Mouse (Mus musculus): ENCODE measurements at regions not wholly inside any gene's neighbourhood (a gene's known extent, or its start where the extent isn't known, plus 50 kb on each side); places are given as distances from the start of the nearest gene placed in this dataset.
"Not testable (repeated sequence)": the region's sequence is repeated elsewhere in the genome, so short reads cannot be mapped to it uniquely, and the experiment has no call there.

- H3K4me2 ChIP-seq: no peak overlapping the region
- ATAC-seq (replicated peaks; ENCODE audit: insufficient number of reproducible peaks, insufficient read depth, low FRiP score, low read depth): no peak
- no peaks in the 10 kb centered on the region for H3K27me3 ChIP-seq
- H3K4me3 ChIP-seq: no peak overlapping the region
- 70% methylated on average over 2 of the region's 2 CpGs for WGBS
- H3K27ac ChIP-seq: no peak overlapping the region
- no peaks in the 10 kb centered on the region for H3K4me1 ChIP-seq (replicated peaks)
- no peak overlapping the region for H3K9ac ChIP-seq
- no peaks in the 10 kb centered on the region for H3K36me3 ChIP-seq
- H3K9me3 ChIP-seq (replicated peaks): peaks cover 8% of the 10 kb centered on the region
Measured at GRCm38 (mm10) chr17:3006662-3007061, 108.1 kb upstream of the Scaf8 start.

GRCm38 (mm10) chr17:3007234-3007633 lies 107.5 kb upstream of the Scaf8 start:
- no peaks in the 10 kb centered on the region for H3K27me3 ChIP-seq
- H3K4me3 ChIP-seq: no peak overlapping the region
- H3K36me3 ChIP-seq: no peaks in the 10 kb centered on the region
- H3K4me2 ChIP-seq: no peak overlapping the region
- WGBS: 52% methylated on average over 2 of the region's 2 CpGs
- peaks cover 8% of the 10 kb centered on the region for H3K9me3 ChIP-seq (replicated peaks)
- peak; percentile 24 for ATAC-seq (replicated peaks; ENCODE audit: insufficient number of reproducible peaks, insufficient read depth, low FRiP score, low read depth)
- H3K4me1 ChIP-seq (replicated peaks): no peaks in the 10 kb centered on the region
- no peak overlapping the region for H3K9ac ChIP-seq
- H3K27ac ChIP-seq: no peak overlapping the region

- Histone ChIP-seq H3K36me3 (no peaks in the 10 kb centered on the region), H3K27me3 (no peaks in the 10 kb centered on the region), H3K9me3 (replicated peaks) (peaks cover 9% of the 10 kb centered on the region), H3K9ac (no peak overlapping the region), H3K27ac (no peak overlapping the region), H3K4me1 (replicated peaks) (no peaks in the 10 kb centered on the region), H3K4me2 (no peak overlapping the region), H3K4me3 (no peak overlapping the region)
- WGBS: 40% methylated on average over 2 of the region's 2 CpGs
- ATAC-seq (replicated peaks; ENCODE audit: insufficient number of reproducible peaks, insufficient read depth, low FRiP score, low read depth): no peak; the same call in 1 of the 2 replicates
Measured at GRCm38 (mm10) chr17:3009939-3010338, 104.8 kb upstream of the Scaf8 start.

- WGBS: 28% methylated on average over 1 of the region's 1 CpGs
- H3K9me3 ChIP-seq (replicated peaks): peaks cover 13% of the 10 kb centered on the region
- H3K9ac ChIP-seq: no peak overlapping the region
- no peaks in the 10 kb centered on the region for H3K36me3 ChIP-seq
- no peak overlapping the region for H3K4me2 ChIP-seq
- no peak for ATAC-seq (replicated peaks; ENCODE audit: insufficient number of reproducible peaks, insufficient read depth, low FRiP score, low read depth)
- H3K4me1 ChIP-seq (replicated peaks): no peaks in the 10 kb centered on the region
- H3K4me3 ChIP-seq: no peak overlapping the region
- H3K27ac ChIP-seq: no peak overlapping the region
- H3K27me3 ChIP-seq: no peaks in the 10 kb centered on the region
Measured at GRCm38 (mm10) chr17:3012045-3012444, 102.7 kb upstream of the Scaf8 start.

GRCm38 (mm10) chr17:3019631-3020391 lies 95.0 kb upstream of the Scaf8 start:
- Histone ChIP-seq H3K27me3 (no peaks in the 10 kb centered on the region), H3K4me3 (no peak overlapping the region), H3K9ac (no peak overlapping the region), H3K27ac (no peak overlapping the region), H3K36me3 (no peaks in the 10 kb centered on the region), H3K9me3 (replicated peaks) (peaks cover 9% of the 10 kb centered on the region; the same call in 1 of the 2 replicates), H3K4me2 (no peak overlapping the region), H3K4me1 (replicated peaks) (no peaks in the 10 kb centered on the region)
- no peak; the same call in 1 of the 2 replicates for ATAC-seq (replicated peaks; ENCODE audit: insufficient number of reproducible peaks, insufficient read depth, low FRiP score, low read depth)
- 86% methylated on average over 2 of the region's 2 CpGs for WGBS

- no peak overlapping the region for H3K4me3 ChIP-seq
- no peaks in the 10 kb centered on the region for H3K4me1 ChIP-seq (replicated peaks)
- peak; percentile 61 for ATAC-seq (replicated peaks; ENCODE audit: insufficient number of reproducible peaks, insufficient read depth, low FRiP score, low read depth)
- H3K9ac ChIP-seq: no peak overlapping the region
- H3K36me3 ChIP-seq: no peaks in the 10 kb centered on the region
- no peak overlapping the region for H3K27ac ChIP-seq
- H3K4me2 ChIP-seq: no peak overlapping the region
- no peaks in the 10 kb centered on the region for H3K27me3 ChIP-seq
- H3K9me3 ChIP-seq (replicated peaks): peaks cover 8% of the 10 kb centered on the region; the same call in 1 of the 2 replicates
- WGBS: 74% methylated on average over 1 of the region's 1 CpGs
Measured at GRCm38 (mm10) chr17:3020406-3020805, 94.4 kb upstream of the Scaf8 start.

GRCm38 (mm10) chr17:3022245-3022935 lies 92.4 kb upstream of the Scaf8 start:
- Histone ChIP-seq H3K4me2 (no peak overlapping the region), H3K9ac (no peak overlapping the region), H3K27ac (no peak overlapping the region), H3K9me3 (replicated peaks) (peaks cover 2% of the 10 kb centered on the region; the same call in 1 of the 2 replicates), H3K4me3 (no peak overlapping the region), H3K27me3 (no peaks in the 10 kb centered on the region), H3K4me1 (replicated peaks) (no peaks in the 10 kb centered on the region), H3K36me3 (no peaks in the 10 kb centered on the region)
- ATAC-seq (replicated peaks; ENCODE audit: insufficient number of reproducible peaks, insufficient read depth, low FRiP score, low read depth): no peak; the same call in 1 of the 2 replicates
- WGBS: 79% methylated on average over 5 of the region's 5 CpGs

GRCm38 (mm10) chr17:3022936-3023247 lies 91.9 kb upstream of the Scaf8 start:
- H3K9me3 ChIP-seq (replicated peaks); H3K4me2 ChIP-seq; H3K27ac ChIP-seq; H3K9ac ChIP-seq; H3K27me3 ChIP-seq; H3K4me1 ChIP-seq (replicated peaks); H3K36me3 ChIP-seq; ATAC-seq (replicated peaks; ENCODE audit: insufficient number of reproducible peaks, insufficient read depth, low FRiP score, low read depth); H3K4me3 ChIP-seq: not testable (repeated sequence)
- WGBS: 55% methylated on average over 3 of the region's 3 CpGs

- Histone ChIP-seq H3K9me3 (replicated peaks) (0 out of 2 replicates have a peak, but pooled peaks cover 2% of the 10 kb centered on the region), H3K27me3 (no peaks in the 10 kb centered on the region), H3K4me2 (no peak overlapping the region), H3K4me3 (no peak overlapping the region), H3K27ac (no peak overlapping the region), H3K9ac (no peak overlapping the region), H3K4me1 (replicated peaks) (no peaks in the 10 kb centered on the region), H3K36me3 (no peaks in the 10 kb centered on the region)
- no peak for ATAC-seq (replicated peaks; ENCODE audit: insufficient number of reproducible peaks, insufficient read depth, low FRiP score, low read depth)
- WGBS: 82% methylated on average over 1 of the region's 1 CpGs
Measured at GRCm38 (mm10) chr17:3023426-3023825, 91.3 kb upstream of the Scaf8 start.

- WGBS: 38% methylated on average over 1 of the region's 1 CpGs
- H3K27ac ChIP-seq; H3K4me1 ChIP-seq (replicated peaks); H3K4me3 ChIP-seq; H3K36me3 ChIP-seq; H3K9me3 ChIP-seq (replicated peaks); H3K9ac ChIP-seq; H3K4me2 ChIP-seq; H3K27me3 ChIP-seq: not testable (repeated sequence)
- ATAC-seq (replicated peaks; ENCODE audit: insufficient number of reproducible peaks, insufficient read depth, low FRiP score, low read depth): 0 out of 2 replicates have a peak, but pooled peaks have one; percentile 14
Measured at GRCm38 (mm10) chr17:3026859-3027258, 87.9 kb upstream of the Scaf8 start.

- H3K9ac ChIP-seq: no peak overlapping the region
- 73% methylated on average over 4 of the region's 4 CpGs for WGBS
- H3K36me3 ChIP-seq: no peaks in the 10 kb centered on the region
- H3K27ac ChIP-seq: no peak overlapping the region
- no peaks in the 10 kb centered on the region for H3K27me3 ChIP-seq
- no peaks in the 10 kb centered on the region for H3K4me1 ChIP-seq (replicated peaks)
- no peak overlapping the region for H3K4me3 ChIP-seq
- H3K9me3 ChIP-seq (replicated peaks): peaks cover 5% of the 10 kb centered on the region; the same call in 1 of the 2 replicates
- no peak for ATAC-seq (replicated peaks; ENCODE audit: insufficient number of reproducible peaks, insufficient read depth, low FRiP score, low read depth)
- H3K4me2 ChIP-seq: no peak overlapping the region
Measured at GRCm38 (mm10) chr17:3027376-3027775, 87.4 kb upstream of the Scaf8 start.

- not testable (repeated sequence) for H3K4me3 ChIP-seq; H3K27ac ChIP-seq; H3K9me3 ChIP-seq (replicated peaks); H3K4me2 ChIP-seq; H3K9ac ChIP-seq; H3K36me3 ChIP-seq; H3K4me1 ChIP-seq (replicated peaks); H3K27me3 ChIP-seq
- WGBS: 46% methylated on average over 2 of the region's 2 CpGs
- ATAC-seq (replicated peaks; ENCODE audit: insufficient number of reproducible peaks, insufficient read depth, low FRiP score, low read depth): peak; percentile 56
Measured at GRCm38 (mm10) chr17:3029750-3030149, 85.0 kb upstream of the Scaf8 start.

All from heart, embryonic 15.5 days (tissue).